In genomic region chr7:67459810-67460209, GRCm38 (mm10) we compare ENCODE assay signal across 8 mouse cellular contexts.
DNase-seq lines count a peak whose midpoint lies in the region; ATAC-seq lines count a peak whose summit lies in the region.

No protein-coding gene starts in this region.

- peaks cover 46% of the 10 kb centered on the region for H3K4me1 ChIP-seq in brown adipose tissue, adult 24 weeks (ENCODE audit: control insufficient read depth, insufficient read depth, insufficient read length, low read length)

- DNase-seq in adrenal gland, adult 8-10 months, result peak; percentile 46
- DNase-seq in adrenal gland, postnatal 4 days (ENCODE audit: low spot score in 2 of 2), result no peak
- peak; percentile 73 for DNase-seq in lung, postnatal 10 days
- no peak for DNase-seq in gastrocnemius, postnatal 10 days
- DNase-seq in cerebellum, adult 11-12 months, result no peak
- no peak for DNase-seq in layer of hippocampus, postnatal 10 days (ENCODE audit: low spot score in 2 of 2)

- peak; percentile 22 to 44; a peak in 2 of 4 replicates for ATAC-seq in hematopoietic stem cell, adult 5-6 weeks (replicated peaks in 1 of 2; ENCODE audit: insufficient read depth in 1 of 2, low FRiP score in 2 of 2, low TSS enrichment in 1 of 2, low read depth in 1 of 2, poor library complexity in 2 of 2, severe bottlenecking in 2 of 2)

- H3K4me3 ChIP-seq in brown adipose tissue, adult 24 weeks (ENCODE audit: insufficient read depth, low read depth, low read length), result no peak overlapping the region

- peak overlapping the region; percentile 42 for H3K27ac ChIP-seq in brown adipose tissue, adult 24 weeks (replicated peaks; ENCODE audit: low read depth, low read length)

Comparison
In these comparisons a context has a peak if more than half of its experiments do, and no peak if none do; other contexts are left out.
1. DNase-seq: peak in adrenal gland, adult 8-10 months (single experiment) and lung, postnatal 10 days (single experiment); none in adrenal gland, postnatal 4 days (0 of 2), gastrocnemius, postnatal 10 days (single experiment), cerebellum, adult 11-12 months (single experiment) and layer of hippocampus, postnatal 10 days (0 of 2).